Mouse (Mus musculus) adrenal gland, postnatal 10 days (tissue): ENCODE results near the gene Chrdl2. TPM values are rescaled to one million over a fixed set of nuclear protein-coding genes. Genes with fewer than 3 reads are reported as not detected.
A peak's percentile ranks its signal among the peaks of the same experiment; 100 is the strongest.

Source experiments
- DNase-seq: peaks from one replicate; pipeline ENCODE4 v3.0.0; 2021; ENCODE audit warnings: mixed read lengths
- total RNA-seq, 2 experiments: library from RNA; stranded (reverse); gene quantifications; 2 replicates each; pipeline ENCODE4 v1.2.3; 2021

The Chrdl2 gene
- total RNA-seq, 2 experiments from 2014 or later, result not detected

- DNase-seq, result no peak
Measured at GRCm38 (mm10) chr7:99982256-99983242, 23.4 kb upstream of the Chrdl2 start.

- peak; percentile 81 for DNase-seq
Measured at GRCm38 (mm10) chr7:99988725-99989124, 17.2 kb upstream of the Chrdl2 start.

- peak; percentile 70 for DNase-seq
Measured at GRCm38 (mm10) chr7:99989844-99990760, 15.9 kb upstream of the Chrdl2 start.

- no peak for DNase-seq
Measured at GRCm38 (mm10) chr7:99990990-99991707, 14.8 kb upstream of the Chrdl2 start.

GRCm38 (mm10) chr7:99993159-99993558 is 12.8 kb upstream of the Chrdl2 start:
- no peak for DNase-seq

GRCm38 (mm10) chr7:99995186-99995585 is 10.8 kb upstream of the Chrdl2 start:
- DNase-seq, result no peak

GRCm38 (mm10) chr7:99998668-99999067 is 7.3 kb upstream of the Chrdl2 start:
- no peak for DNase-seq

- DNase-seq, result peak; percentile 27
Measured at GRCm38 (mm10) chr7:100003781-100004180, 2.2 kb upstream of the Chrdl2 start.

- DNase-seq, result no peak
Measured at GRCm38 (mm10) chr7:100006411-100006810, 439 bp downstream of the Chrdl2 start.

- no peak for DNase-seq
Measured at GRCm38 (mm10) chr7:100008765-100009164, 2.8 kb downstream of the Chrdl2 start.

- peak; percentile 82 for DNase-seq
Measured at GRCm38 (mm10) chr7:100009640-100010039, 3.7 kb downstream of the Chrdl2 start.

GRCm38 (mm10) chr7:100010711-100011110 is 4.7 kb downstream of the Chrdl2 start:
- DNase-seq, result peak; percentile 41

- DNase-seq, result no peak
Measured at GRCm38 (mm10) chr7:100012085-100012484, 6.1 kb downstream of the Chrdl2 start.

GRCm38 (mm10) chr7:100012515-100012914 is 6.5 kb downstream of the Chrdl2 start:
- no peak for DNase-seq

- DNase-seq, result peak; percentile 67
Measured at GRCm38 (mm10) chr7:100014123-100014600, 8.2 kb downstream of the Chrdl2 start.

- DNase-seq, result no peak
Measured at GRCm38 (mm10) chr7:100017056-100017455, 11.1 kb downstream of the Chrdl2 start.

GRCm38 (mm10) chr7:100027353-100027752 is 21.4 kb downstream of the Chrdl2 start:
- DNase-seq, result no peak

- peak; percentile 57 for DNase-seq
Measured at GRCm38 (mm10) chr7:100029307-100029706, 23.3 kb downstream of the Chrdl2 start.

GRCm38 (mm10) chr7:100030996-100031749 is 25.2 kb downstream of the Chrdl2 start:
- no peak for DNase-seq

GRCm38 (mm10) chr7:100033672-100034071 is 27.7 kb downstream of the Chrdl2 start:
- no peak for DNase-seq
